7 mouse cellular contexts compared by ENCODE assay signal in the genomic region with DNA sequence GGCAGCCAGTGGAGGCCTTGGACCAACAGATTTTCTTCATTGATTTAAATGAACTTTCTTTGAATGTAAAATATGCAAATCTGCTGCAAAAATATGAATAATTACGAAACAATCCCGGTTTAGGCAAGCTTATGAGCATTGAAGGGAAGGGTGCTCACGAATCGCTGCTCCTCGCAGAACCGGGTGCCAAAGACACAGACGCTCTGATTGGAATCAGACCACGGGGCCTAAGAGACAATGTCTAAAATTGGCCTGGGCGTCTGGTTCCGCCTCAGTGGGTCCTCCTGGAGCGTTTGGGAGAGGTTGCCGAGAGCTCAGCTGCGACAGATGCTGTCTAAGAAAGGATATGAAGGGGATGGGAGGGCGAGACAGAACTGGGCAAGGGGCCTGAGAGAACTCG. TPM values are rescaled to one million over a fixed set of nuclear protein-coding genes. Genes with fewer than 3 reads are reported as not detected.
A peak's percentile ranks its signal among the peaks of the same experiment; 100 is the strongest.
DNase-seq lines count a peak whose midpoint lies in the region; ATAC-seq lines count a peak whose summit lies in the region.

No protein-coding gene starts in this region.

- no peak for ATAC-seq in monocyte, adult 5-6 weeks (replicated peaks; ENCODE audit: insufficient number of reproducible peaks, low FRiP score, low TSS enrichment, poor library complexity, severe bottlenecking)

- peak; percentile 22 for DNase-seq in kidney, postnatal 10 days
- DNase-seq in kidney, postnatal 14 days, result no peak
- peak; percentile 31 for DNase-seq in gastrocnemius, postnatal 25 days
- peak; percentile 49 to 60 for DNase-seq in layer of hippocampus, postnatal 14 days (ENCODE audit: low spot score in 2 of 2)
- DNase-seq in right cerebral cortex, postnatal 36 days (ENCODE audit: low spot score in 2 of 2), result peak; percentile 55 to 74
- no peak for DNase-seq in kidney, adult 8-10 months

RNA-seq across cellular contexts. Expression of gene Adgrd1, which starts 42.0 kb away (rescaled TPM):
- total RNA-seq in gastrocnemius, postnatal 25 days (2021), result 1 to 10 TPM; 4.9 to 6.6 TPM
- under 1 TPM; 0.48 to 0.51 TPM for total RNA-seq in layer of hippocampus, postnatal 14 days (2021)
- not detected in 3 replicates for total RNA-seq in monocyte, adult 5-6 weeks (2017)

Comparison
In these comparisons a context has a peak if more than half of its experiments do, and no peak if none do; other contexts are left out.
1. DNase-seq: peak in kidney, postnatal 10 days (single experiment), gastrocnemius, postnatal 25 days (single experiment), layer of hippocampus, postnatal 14 days (2 of 2) and right cerebral cortex, postnatal 36 days (2 of 2); none in kidney, postnatal 14 days (single experiment) and kidney, adult 8-10 months (0 of 2).